Mouse (Mus musculus): ENCODE data around the gene Mak.

The Mak gene

GRCm38 (mm10) chr13:41077921-41078320 lies 1.6 kb downstream of the Mak start:
- in situ Hi-C loops (cut with MboI; ENCODE audit: unreplicated experiment in 2 of 2) = no loop called here

GRCm38 (mm10) chr13:41073819-41074218 lies 5.7 kb downstream of the Mak start:
- in situ Hi-C loops (cut with MboI; ENCODE audit: unreplicated experiment in 2 of 2) = no loop called here

- in situ Hi-C loops (cut with MboI; ENCODE audit: unreplicated experiment in 2 of 2) = no loop called here
These were observed 7.9 kb downstream of the Mak start for GRCm38 (mm10) chr13:41071617-41072016.

- in situ Hi-C loops (cut with MboI; ENCODE audit: unreplicated experiment in 2 of 2) = no loop called here
These were observed 11.9 kb downstream of the Mak start for GRCm38 (mm10) chr13:41067618-41068017.

- in situ Hi-C loops (cut with MboI; ENCODE audit: unreplicated experiment in 2 of 2) = no loop called here
These were observed 27.5 kb downstream of the Mak start for GRCm38 (mm10) chr13:41051965-41052364.

GRCm38 (mm10) chr13:41047280-41047679 lies 32.2 kb downstream of the Mak start:
- in situ Hi-C loops (cut with MboI; ENCODE audit: unreplicated experiment in 2 of 2) = no loop called here

GRCm38 (mm10) chr13:41045901-41046300 lies 33.6 kb downstream of the Mak start:
- in situ Hi-C loops (cut with MboI; ENCODE audit: unreplicated experiment in 2 of 2) = no loop called here

- in situ Hi-C loops (cut with MboI; ENCODE audit: unreplicated experiment in 2 of 2) = no loop called here
These were observed 37.0 kb downstream of the Mak start for GRCm38 (mm10) chr13:41042511-41042910.

GRCm38 (mm10) chr13:41030098-41030497 lies 49.4 kb downstream of the Mak start:
- in situ Hi-C loops (cut with MboI; ENCODE audit: unreplicated experiment in 2 of 2) = no loop called here

- in situ Hi-C loops (cut with MboI; ENCODE audit: unreplicated experiment in 2 of 2) = loop anchor here (25.0 kb wide), 2 partner anchors 215 to 590 kb away; partner anchors contain the start of genes Tmem170b (in 2 of the 2) and Smim13 (in 1 of the 2)
These were observed 57.4 kb downstream of the Mak start for GRCm38 (mm10) chr13:41022099-41022498.

- in situ Hi-C loops (cut with MboI; ENCODE audit: unreplicated experiment in 2 of 2) = loop anchor here (25.0 kb wide), 2 partner anchors 216 to 591 kb away; partner anchors contain the start of genes Tmem170b (in 2 of the 2) and Smim13 (in 1 of the 2)
These were observed 57.9 kb downstream of the Mak start for GRCm38 (mm10) chr13:41021607-41022006.

GRCm38 (mm10) chr13:41020494-41020893 lies 59.0 kb downstream of the Mak start:
- in situ Hi-C loops (cut with MboI; ENCODE audit: unreplicated experiment in 2 of 2) = loop anchor here (25.0 kb wide), 2 partner anchors 217 to 592 kb away; partner anchors contain the start of genes Tmem170b (in 2 of the 2) and Smim13 (in 1 of the 2)

- in situ Hi-C loops (cut with MboI; ENCODE audit: unreplicated experiment in 2 of 2) = loop anchor here (25.0 kb wide), 2 partner anchors 218 to 593 kb away; partner anchors contain the start of genes Tmem170b (in 2 of the 2) and Smim13 (in 1 of the 2)
These were observed 60.5 kb downstream of the Mak start for GRCm38 (mm10) chr13:41018756-41019591.

- in situ Hi-C loops (cut with MboI; ENCODE audit: unreplicated experiment in 2 of 2) = loop anchor here (25.0 kb wide), 2 partner anchors 219 to 594 kb away; partner anchors contain the start of genes Tmem170b (in 2 of the 2) and Smim13 (in 1 of the 2)
These were observed 61.3 kb downstream of the Mak start for GRCm38 (mm10) chr13:41018236-41018635.

GRCm38 (mm10) chr13:41017832-41018231 lies 61.7 kb downstream of the Mak start:
- in situ Hi-C loops (cut with MboI; ENCODE audit: unreplicated experiment in 2 of 2) = loop anchor here (25.0 kb wide), 2 partner anchors 219 to 594 kb away; partner anchors contain the start of genes Tmem170b (in 2 of the 2) and Smim13 (in 1 of the 2)

- in situ Hi-C loops (cut with MboI; ENCODE audit: unreplicated experiment in 2 of 2) = loop anchor here (25.0 kb wide), 2 partner anchors 220 to 595 kb away; partner anchors contain the start of genes Tmem170b (in 2 of the 2) and Smim13 (in 1 of the 2)
These were observed 62.6 kb downstream of the Mak start for GRCm38 (mm10) chr13:41016797-41017405.

GRCm38 (mm10) chr13:41015829-41016634 lies 63.5 kb downstream of the Mak start, which contains the start of gene Tmem14c:
Gene Tmem14c (plus strand): TSS chr13:41016292.
- in situ Hi-C loops (cut with MboI; ENCODE audit: unreplicated experiment in 2 of 2) = loop anchor here (25.0 kb wide), 2 partner anchors 221 to 596 kb away; partner anchors contain the start of genes Tmem170b (in 2 of the 2) and Smim13 (in 1 of the 2)

GRCm38 (mm10) chr13:41008946-41009345 lies 70.6 kb downstream of the Mak start:
- in situ Hi-C loops (cut with MboI; ENCODE audit: unreplicated experiment in 2 of 2) = loop anchor here (10.0 to 25.0 kb wide), 3 partner anchors 228 to 603 kb away; partner anchors contain the start of genes Smim13 (in 2 of the 2) and Tmem170b (in 2 of the 2)

GRCm38 (mm10) chr13:41008271-41008670 lies 71.2 kb downstream of the Mak start:
- in situ Hi-C loops (cut with MboI; ENCODE audit: unreplicated experiment in 2 of 2) = loop anchor here (10.0 to 25.0 kb wide), 3 partner anchors 229 to 604 kb away; partner anchors contain the start of genes Smim13 (in 2 of the 2) and Tmem170b (in 2 of the 2)
